23 mouse cellular contexts compared by ENCODE assay signal in the genomic region with DNA sequence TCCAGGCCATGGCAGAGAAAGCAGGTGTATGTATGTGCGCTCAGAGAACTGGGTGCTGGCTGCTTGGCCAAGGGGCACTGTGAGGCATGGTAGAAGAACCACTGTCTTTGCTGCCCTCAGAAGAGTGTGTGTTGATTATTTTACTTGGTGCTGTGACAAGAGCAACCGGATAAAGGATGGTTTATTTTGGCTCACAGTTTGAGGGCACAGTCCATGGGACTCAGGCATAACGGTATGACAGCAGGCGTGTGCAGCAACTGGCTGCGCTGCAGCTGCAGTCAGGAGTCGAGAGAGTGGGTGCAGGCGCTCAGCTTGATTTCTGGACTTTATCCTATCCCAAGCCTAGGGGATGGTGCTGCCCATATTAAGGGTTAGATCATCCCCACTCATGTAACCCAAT.
"Had no signal": no experiment of that assay in that cellular context is flagged by ENCODE, and none has a peak within 500 bp of the region (broad histone marks: within the 10 kb centered on the region; RNA-seq: fewer than 3 reads in every experiment).

No protein-coding gene starts in this region.

- H3K9me3 ChIP-seq: heart, embryonic 10.5 days; hindbrain, embryonic 10.5 days; hindbrain, embryonic 13.5 days; intestine, embryonic 15.5 days; limb, embryonic 10.5 days; limb, embryonic 12.5 days; liver, embryonic 13.5 days had no signal

- H3K4me2 ChIP-seq: heart, embryonic 12.5 days; hindbrain, embryonic 13.5 days; intestine, embryonic 15.5 days; limb, embryonic 12.5 days; liver, embryonic 13.5 days had no signal

- H3K27me3 ChIP-seq: heart, embryonic 12.5 days; intestine, embryonic 15.5 days had no signal

- H3K27ac ChIP-seq: gastrocnemius, adult 2 months; heart, embryonic 10.5 days; hindbrain, embryonic 10.5 days; hindbrain, embryonic 13.5 days; intestine, embryonic 15.5 days; layer of hippocampus, adult 2 months; left cerebral cortex, adult 2 months; limb, embryonic 10.5 days; limb, embryonic 12.5 days; liver, embryonic 13.5 days had no signal

- H3K4me3 ChIP-seq: gastrocnemius, adult 2 months; heart, embryonic 10.5 days; heart, embryonic 12.5 days; hindbrain, embryonic 10.5 days; hindbrain, embryonic 13.5 days; intestine, embryonic 15.5 days; layer of hippocampus, adult 2 months; left cerebral cortex, adult 2 months; limb, embryonic 10.5 days; limb, embryonic 12.5 days; liver, embryonic 13.5 days had no signal

- H3K4me1 ChIP-seq: hindbrain, embryonic 13.5 days; intestine, embryonic 15.5 days; liver, embryonic 13.5 days had no signal

- H3K36me3 ChIP-seq: heart, embryonic 10.5 days; heart, embryonic 12.5 days; hindbrain, embryonic 10.5 days; hindbrain, embryonic 13.5 days; intestine, embryonic 15.5 days; limb, embryonic 10.5 days; limb, embryonic 12.5 days; liver, embryonic 13.5 days had no signal

- H3K9ac ChIP-seq: heart, embryonic 12.5 days; hindbrain, embryonic 13.5 days; intestine, embryonic 15.5 days; limb, embryonic 12.5 days; liver, embryonic 13.5 days had no signal

- DNase-seq: gastrocnemius, adult 2 months; gastrocnemius, postnatal 10 days; gastrocnemius, postnatal 25 days; heart, postnatal 10 days; heart, postnatal 4 days; kidney, adult 18-20 months; kidney, postnatal 10 days; kidney, postnatal 25 days; kidney, postnatal 4 days; liver; liver, embryonic 13.5 days had no signal

- ATAC-seq: hindbrain, embryonic 16.5 days; inflammation-experienced regulatory T-cells, adult 6 months; intestine, embryonic 15.5 days; intestine, postnatal 0 days had no signal
